Mouse (Mus musculus): ENCODE data around the gene Slit3.

Slit3 gene

GRCm38 (mm10) chr11:35614530-35614929 lies 493.5 kb downstream of the Slit3 start:
- in situ Hi-C loops (cut with MseI, MboI) = no loop called here

GRCm38 (mm10) chr11:35619421-35619820 lies 498.4 kb downstream of the Slit3 start:
- in situ Hi-C loops (cut with MseI, MboI) = no loop called here

GRCm38 (mm10) chr11:35622736-35623135 lies 501.7 kb downstream of the Slit3 start:
- in situ Hi-C loops (cut with MseI, MboI) = no loop called here

GRCm38 (mm10) chr11:35624515-35625270 lies 503.7 kb downstream of the Slit3 start:
- in situ Hi-C loops (cut with MseI, MboI) = no loop called here

- in situ Hi-C loops (cut with MseI, MboI) = no loop called here
These were observed 504.6 kb downstream of the Slit3 start for GRCm38 (mm10) chr11:35625576-35625975.

- in situ Hi-C loops (cut with MseI, MboI) = no loop called here
These were observed 505.3 kb downstream of the Slit3 start for GRCm38 (mm10) chr11:35626161-35626885.

- in situ Hi-C loops (cut with MseI, MboI) = no loop called here
These were observed 506.8 kb downstream of the Slit3 start for GRCm38 (mm10) chr11:35627815-35628214.

- in situ Hi-C loops (cut with MseI, MboI) = no loop called here
These were observed 511.2 kb downstream of the Slit3 start for GRCm38 (mm10) chr11:35632262-35632661.

- in situ Hi-C loops (cut with MseI, MboI) = no loop called here
These were observed 516.1 kb downstream of the Slit3 start for GRCm38 (mm10) chr11:35637102-35637501.

- in situ Hi-C loops (cut with MseI, MboI) = no loop called here
These were observed 517.9 kb downstream of the Slit3 start for GRCm38 (mm10) chr11:35638862-35639384.

GRCm38 (mm10) chr11:35639428-35639827 lies 518.4 kb downstream of the Slit3 start:
- in situ Hi-C loops (cut with MseI, MboI) = no loop called here

- in situ Hi-C loops (cut with MseI, MboI) = loop anchor here in 1 of 2 experiments (25.0 kb wide), 1 partner anchor 814 kb away; the partner anchor contains the start of gene Spdl1
These were observed 530.3 kb downstream of the Slit3 start for GRCm38 (mm10) chr11:35651286-35651685.

GRCm38 (mm10) chr11:35655836-35656235 lies 534.8 kb downstream of the Slit3 start:
- in situ Hi-C loops (cut with MseI, MboI) = loop anchor here in 1 of 2 experiments (25.0 kb wide), 1 partner anchor 819 kb away; the partner anchor contains the start of gene Spdl1

GRCm38 (mm10) chr11:35657582-35657981 lies 536.6 kb downstream of the Slit3 start:
- in situ Hi-C loops (cut with MseI, MboI) = loop anchor here in 1 of 2 experiments (25.0 kb wide), 1 partner anchor 820 kb away; the partner anchor contains the start of gene Spdl1

- in situ Hi-C loops (cut with MseI, MboI) = loop anchor here (10.0 to 25.0 kb wide), 2 partner anchors 206 to 824 kb away; partner anchors contain the start of gene Spdl1 (in 1 of the 2)
These were observed 539.9 kb downstream of the Slit3 start for GRCm38 (mm10) chr11:35660967-35661366.

GRCm38 (mm10) chr11:35662945-35663344 lies 541.9 kb downstream of the Slit3 start:
- in situ Hi-C loops (cut with MseI, MboI) = loop anchor here (10.0 to 25.0 kb wide), 2 partner anchors 208 to 826 kb away; partner anchors contain the start of gene Spdl1 (in 1 of the 2)

- in situ Hi-C loops (cut with MseI, MboI) = loop anchor here (10.0 to 25.0 kb wide), 2 partner anchors 209 to 826 kb away; partner anchors contain the start of gene Spdl1 (in 1 of the 2)
These were observed 542.6 kb downstream of the Slit3 start for GRCm38 (mm10) chr11:35663661-35664060.

- in situ Hi-C loops (cut with MseI, MboI) = loop anchor here (10.0 to 25.0 kb wide), 2 partner anchors 210 to 828 kb away; partner anchors contain the start of gene Spdl1 (in 1 of the 2)
These were observed 544.0 kb downstream of the Slit3 start for GRCm38 (mm10) chr11:35664991-35665390.

GRCm38 (mm10) chr11:35667428-35667827 lies 546.4 kb downstream of the Slit3 start:
- in situ Hi-C loops (cut with MseI, MboI) = loop anchor here (10.0 to 25.0 kb wide), 2 partner anchors 213 to 830 kb away; partner anchors contain the start of gene Spdl1 (in 1 of the 2)

- in situ Hi-C loops (cut with MseI, MboI) = loop anchor here (10.0 to 25.0 kb wide), 2 partner anchors 213 to 831 kb away; partner anchors contain the start of gene Spdl1 (in 1 of the 2)
These were observed 547.1 kb downstream of the Slit3 start for GRCm38 (mm10) chr11:35668138-35668537.

GRCm38 (mm10) chr11:35668750-35669149 lies 547.7 kb downstream of the Slit3 start:
- in situ Hi-C loops (cut with MseI, MboI) = loop anchor here (10.0 to 25.0 kb wide), 2 partner anchors 214 to 831 kb away; partner anchors contain the start of gene Spdl1 (in 1 of the 2)
